Mouse (Mus musculus) liver, adult 2 months (tissue): Measurements from ENCODE around the gene Gm7137. TPM values are rescaled to one million over a fixed set of nuclear protein-coding genes. Genes with fewer than 3 reads are reported as not detected.
"Not testable (repeated sequence)": the region's sequence is repeated elsewhere in the genome, so short reads cannot be mapped to it uniquely, and the experiment has no call there.

Experiments
- DNase-seq: peaks from one replicate; pipeline ENCODE4 v3.0.0-alpha.2; 2011; ENCODE audit warnings: low read depth, low spot score; ENCODE audit errors: extremely low read depth
- H3K27ac ChIP-seq: fragments of 200-500 bp; replicated peaks from 2 replicates; pipeline ENCODE4 v1.5.1; 2012; ENCODE audit warnings: low read depth, mild to moderate bottlenecking, control low read depth, inconsistent platforms, low read length; ENCODE audit not compliant: insufficient read depth
- H3K27me3 ChIP-seq: fragments of 200-500 bp; 2 replicates; pipeline ENCODE4 v1.6.1; 2012; ENCODE audit warnings: mild to moderate bottlenecking, moderate library complexity, low read length, inconsistent platforms; ENCODE audit not compliant: control insufficient read depth, insufficient read depth
- H3K36me3 ChIP-seq: fragments of 200-500 bp; 2 replicates; pipeline ENCODE4 v1.6.1; 2012; ENCODE audit warnings: low read length, inconsistent platforms; ENCODE audit not compliant: control insufficient read depth, insufficient read depth
- H3K4me1 ChIP-seq: fragments of 200-500 bp; 2 replicates; pipeline ENCODE4 v1.6.1; 2011; ENCODE audit warnings: low read length; ENCODE audit not compliant: control insufficient read depth, insufficient read depth
- H3K4me3 ChIP-seq: fragments of 200-500 bp; 2 replicates; pipeline ENCODE4 v1.5.1; 2011; ENCODE audit warnings: low read depth, mild to moderate bottlenecking, control low read depth, low read length, moderate library complexity; ENCODE audit not compliant: insufficient read depth
- H3K79me2 ChIP-seq: fragments of 200-500 bp; 2 replicates; pipeline ENCODE4 v1.6.1; 2012; ENCODE audit warnings: inconsistent platforms, mild to moderate bottlenecking, low read length, moderate library complexity; ENCODE audit not compliant: control insufficient read depth, insufficient read depth
- H3K9ac ChIP-seq: fragments of 200-500 bp; 2 replicates; pipeline ENCODE4 v1.6.1; 2012; ENCODE audit warnings: low read depth, mild to moderate bottlenecking, control low read depth, inconsistent platforms, low read length
- CTCF ChIP-seq: fragments of 200-500 bp; IDR thresholded peaks from 2 replicates; pipeline ENCODE4 v1.5.1; 2011; ENCODE audit warnings: low read depth, low read length, control low read depth
- POLR2A ChIP-seq: fragments of 200-500 bp; IDR thresholded peaks from 2 replicates; pipeline ENCODE4 v1.6.1; 2011; ENCODE audit warnings: low read length, control low read depth; ENCODE audit not compliant: insufficient read depth; ENCODE audit errors: extremely low read depth
- WGBS: fragments of 180-500 bp; shearing (Covaris S2); methylation state at CpG from one replicate; pipeline ENCODE4 v1.1.7; 2018; 5-methylcytosine and 5-hydroxymethylcytosine counted together
- polyA plus RNA-seq: library from polyadenylated mRNA; depleted of rRNA; stranded (reverse); fragments of >200 nt; gene quantifications from 2 replicates; pipeline ENCODE4 v1.2.3, GENCODE M21; 2012
- total RNA-seq: library from RNA; depleted of rRNA; stranded (reverse); fragments of >200 nt; gene quantifications from 2 replicates; pipeline ENCODE4 v1.2.3, GENCODE M21; 2014

Gene Gm7137
- total and polyA plus RNA-seq, 2 experiments = not detected

GRCm38 (mm10) chr10:77814382-77814781 is 26.4 kb upstream of the Gm7137 start, which contains the start of gene Gm2696:
Gene Gm2696, plus strand, starts transcription at chr10:77814682.
- no peak for DNase-seq
- TF ChIP-seq POLR2A (no peak), CTCF (no peak)
- Histone ChIP-seq H3K9ac (no peak within 1 kb of the TSS), H3K4me1 (no peaks in the 10 kb centered on the region), H3K36me3 (no peaks in the 10 kb centered on the region), H3K4me3 (no peak within 1 kb of the TSS), H3K27ac (no peak within 1 kb of the TSS), H3K27me3 (no peaks in the 10 kb centered on the region), H3K79me2 (no peaks in the 10 kb centered on the region)
- WGBS = 27% methylated on average over 4 of the region's 4 CpGs

- no peak within 1 kb of the TSS for H3K27ac ChIP-seq
- H3K27me3 ChIP-seq = no peaks in the 10 kb centered on the region
- no peak within 1 kb of the TSS for H3K4me3 ChIP-seq
- H3K4me1 ChIP-seq = no peaks in the 10 kb centered on the region
- 67% methylated on average over 5 of the region's 5 CpGs for WGBS
- no peaks in the 10 kb centered on the region for H3K36me3 ChIP-seq
- no peaks in the 10 kb centered on the region for H3K79me2 ChIP-seq
- TF ChIP-seq POLR2A (no peak), CTCF (no peak)
- no peak for DNase-seq
- H3K9ac ChIP-seq = no peak within 1 kb of the TSS
Measured at GRCm38 (mm10) chr10:77811743-77812142, 23.7 kb upstream of the Gm7137 start, which contains the start of gene Gm9507. Gene Gm9507, minus strand, starts transcription at chr10:77811843.

- DNase-seq = peak; percentile 15
- no peak overlapping the region for H3K4me3 ChIP-seq
- TF ChIP-seq POLR2A (no peak), CTCF (no peak)
Measured at GRCm38 (mm10) chr10:77804095-77804494, 16.1 kb upstream of the Gm7137 start.

GRCm38 (mm10) chr10:77798921-77799508 is 11.0 kb upstream of the Gm7137 start, which contains the start of gene Gm19668:
Gene Gm19668, minus strand, starts transcription at chr10:77799133.
- TF ChIP-seq CTCF = no peak
- no peak for TF ChIP-seq POLR2A
- Histone ChIP-seq H3K27me3 (no peaks in the 10 kb centered on the region), H3K27ac (no peak within 1 kb of the TSS), H3K36me3 (no peaks in the 10 kb centered on the region), H3K79me2 (no peaks in the 10 kb centered on the region), H3K9ac (no peak within 1 kb of the TSS), H3K4me3 (no peak within 1 kb of the TSS), H3K4me1 (no peaks in the 10 kb centered on the region)
- DNase-seq = no peak
- WGBS = 80% methylated on average over 8 of the region's 8 CpGs

More at GRCm38 (mm10) chr10:77804095-77804494, 16.1 kb upstream of the Gm7137 start:
- no peaks in the 10 kb centered on the region for H3K36me3 ChIP-seq
- H3K27ac ChIP-seq = no peak overlapping the region
- H3K4me1 ChIP-seq = no peaks in the 10 kb centered on the region
- H3K79me2 ChIP-seq = no peaks in the 10 kb centered on the region
- 49% methylated on average over 3 of the region's 3 CpGs for WGBS
- no peak overlapping the region for H3K9ac ChIP-seq
- H3K27me3 ChIP-seq = no peaks in the 10 kb centered on the region

- not testable (repeated sequence) for H3K79me2 ChIP-seq, H3K27me3 ChIP-seq, H3K9ac ChIP-seq, H3K27ac ChIP-seq, H3K4me3 ChIP-seq, H3K36me3 ChIP-seq, H3K4me1 ChIP-seq, DNase-seq
- 69% methylated on average over 3 of the region's 3 CpGs for WGBS
Measured at GRCm38 (mm10) chr10:77798164-77798920, 10.3 kb upstream of the Gm7137 start.

GRCm38 (mm10) chr10:77797677-77798076 is 9.7 kb upstream of the Gm7137 start:
- Histone ChIP-seq H3K4me1 (no peaks in the 10 kb centered on the region), H3K4me3 (no peak overlapping the region), H3K9ac (no peak overlapping the region), H3K27me3 (no peaks in the 10 kb centered on the region), H3K79me2 (no peaks in the 10 kb centered on the region), H3K27ac (no peak overlapping the region), H3K36me3 (no peaks in the 10 kb centered on the region)
- WGBS = 35% methylated on average over 3 of the region's 3 CpGs
- TF ChIP-seq POLR2A = no peak
- TF ChIP-seq CTCF = no peak
- DNase-seq = no peak
